Mouse (Mus musculus): ENCODE data around the gene Syndig1. TPM values are rescaled to one million over a fixed set of nuclear protein-coding genes. Genes with fewer than 3 reads are reported as not detected.

Gene Syndig1
- total RNA-seq, 1 experiment from 2014 or later, result not detected

GRCm38 (mm10) chr2:150016303-150016702, 187.3 kb downstream of the Syndig1 start:
- ATAC-seq (replicated peaks; ENCODE audit: insufficient number of reproducible peaks, low FRiP score, low TSS enrichment, poor library complexity, severe bottlenecking), result no peak

- no peak for ATAC-seq (replicated peaks; ENCODE audit: insufficient number of reproducible peaks, low FRiP score, low TSS enrichment, poor library complexity, severe bottlenecking)
These were observed 191.7 kb downstream of the Syndig1 start for GRCm38 (mm10) chr2:150020706-150021105.

- ATAC-seq (replicated peaks; ENCODE audit: insufficient number of reproducible peaks, low FRiP score, low TSS enrichment, poor library complexity, severe bottlenecking), result no peak
These were observed 194.9 kb downstream of the Syndig1 start for GRCm38 (mm10) chr2:150023873-150024339.

- ATAC-seq (replicated peaks; ENCODE audit: insufficient number of reproducible peaks, low FRiP score, low TSS enrichment, poor library complexity, severe bottlenecking), result no peak
These were observed 214.5 kb downstream of the Syndig1 start for GRCm38 (mm10) chr2:150043531-150043930.

Other genes with a start within 250 kb of the Syndig1 start
- gene C530025M09Rik, start 2.0 kb downstream of the Syndig1 start, total RNA-seq (2017), result not detected in 3 replicates

Data from monocyte, adult 5-6 weeks (primary cell).